Mouse (Mus musculus) bone marrow macrophage, adult 2 months (primary cell): ENCODE measurements around the gene Ntn3.

Experiments used
- CTCF ChIP-seq: IDR thresholded peaks from 2 replicates; pipeline ENCODE4 v1.5.1; 2012; ENCODE audit warnings: low read depth, mild to moderate bottlenecking, low read length, moderate library complexity
- POLR2A ChIP-seq: IDR thresholded peaks from 2 replicates; pipeline ENCODE4 v1.6.1; 2012; ENCODE audit warnings: mild to moderate bottlenecking, low read depth, low read length, borderline replicate concordance

- TF ChIP-seq CTCF (no peak), POLR2A (no peak)
These were observed 13.3 kb upstream of the Ntn3 start for GRCm38 (mm10) chr17:24222653-24223052.
